Mouse (Mus musculus) frontal cortex, postnatal 36 days (tissue): Measurements from ENCODE around the gene Fgfr2.
A peak's percentile ranks its signal among the peaks of the same experiment; 100 is the strongest.

Source experiments
- DNase-seq, 2 experiments: peaks; one replicate each; pipeline ENCODE4 v3.0.0; 2022; ENCODE audit warnings: low spot score in 2 of 2

Gene Fgfr2

DNA sequence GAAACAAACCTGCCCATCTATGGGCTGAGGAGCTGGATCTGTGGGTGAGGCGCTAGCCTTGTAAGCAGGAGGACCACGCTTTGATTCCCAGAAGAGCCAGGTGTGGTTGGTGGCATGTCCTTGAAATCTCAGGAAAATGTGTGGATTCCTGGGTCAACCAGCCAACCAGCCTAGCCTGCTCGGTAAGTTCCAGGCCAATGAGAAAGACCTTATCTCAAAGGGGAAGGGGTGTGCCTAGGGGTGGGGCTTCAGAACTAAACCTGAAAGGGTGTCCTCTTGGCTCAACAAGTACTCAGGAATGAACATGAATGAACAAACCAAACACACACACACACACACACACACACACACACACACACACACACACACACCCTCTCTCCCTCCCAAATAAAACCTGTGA is 81.4 kb downstream of the Fgfr2 start:
- no peak for DNase-seq

GRCm38 (mm10) chr7:133040688-133041345 is 82.3 kb downstream of the Fgfr2 start:
- DNase-seq, result no peak

GRCm38 (mm10) chr7:133039556-133040255 is 83.4 kb downstream of the Fgfr2 start:
- DNase-seq, result peak; percentile 21 to 52

DNA sequence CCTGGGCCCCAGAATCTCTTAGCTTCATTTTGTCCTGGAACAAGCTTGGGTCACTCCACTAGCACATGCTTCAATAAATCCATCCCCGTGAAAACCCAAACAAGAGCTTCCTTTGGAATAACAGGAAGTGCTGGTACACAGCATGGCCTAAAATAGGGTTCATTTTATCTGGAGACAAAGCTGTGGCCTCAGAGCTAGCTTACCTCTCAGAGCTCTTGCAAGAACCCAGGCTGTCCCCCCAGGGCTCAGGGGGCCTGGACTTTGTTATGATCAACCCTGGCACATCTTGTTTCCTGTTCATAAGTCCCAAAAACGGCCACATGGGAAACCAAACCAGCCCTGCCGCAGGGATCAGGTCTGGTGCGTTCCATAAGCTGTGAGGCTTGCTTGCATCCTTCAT is 85.5 kb downstream of the Fgfr2 start:
- no peak for DNase-seq

GRCm38 (mm10) chr7:133037217-133037616 is 85.9 kb downstream of the Fgfr2 start:
- DNase-seq, result no peak

- no peak for DNase-seq
These were observed 87.2 kb downstream of the Fgfr2 start for GRCm38 (mm10) chr7:133035901-133036300.

DNA sequence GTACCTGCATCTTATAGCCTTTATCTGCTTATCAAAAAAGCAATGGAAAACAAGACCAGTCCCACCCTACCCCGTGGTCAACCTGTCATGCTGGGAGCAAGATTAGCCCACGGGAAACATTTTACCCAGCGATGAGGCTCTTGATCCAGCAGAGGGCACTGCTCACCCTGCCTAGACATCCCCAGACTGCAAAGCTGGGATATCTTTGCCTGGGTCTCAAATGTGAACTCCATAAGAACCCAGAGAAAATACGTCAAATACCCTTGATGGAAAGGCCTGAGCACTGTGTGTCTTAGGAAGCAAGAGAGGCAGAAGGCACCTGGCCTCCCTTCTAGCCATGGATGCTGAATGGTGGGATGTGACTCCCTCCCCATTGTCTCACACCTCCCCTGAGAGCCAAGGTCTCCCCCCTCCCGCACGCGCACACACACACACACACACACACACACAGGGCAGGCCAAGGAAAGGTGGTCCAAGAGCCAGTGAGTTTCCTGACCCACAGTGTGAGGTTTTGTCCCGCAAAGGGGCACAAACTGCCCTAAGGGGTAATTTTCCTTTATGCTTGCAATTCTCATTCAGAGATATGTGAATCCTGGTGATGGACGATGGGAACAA is 90.5 kb downstream of the Fgfr2 start:
- peak; percentile 54 to 72 for DNase-seq

- no peak for DNase-seq
These were observed 93.6 kb downstream of the Fgfr2 start for GRCm38 (mm10) chr7:133029496-133030047.

DNA sequence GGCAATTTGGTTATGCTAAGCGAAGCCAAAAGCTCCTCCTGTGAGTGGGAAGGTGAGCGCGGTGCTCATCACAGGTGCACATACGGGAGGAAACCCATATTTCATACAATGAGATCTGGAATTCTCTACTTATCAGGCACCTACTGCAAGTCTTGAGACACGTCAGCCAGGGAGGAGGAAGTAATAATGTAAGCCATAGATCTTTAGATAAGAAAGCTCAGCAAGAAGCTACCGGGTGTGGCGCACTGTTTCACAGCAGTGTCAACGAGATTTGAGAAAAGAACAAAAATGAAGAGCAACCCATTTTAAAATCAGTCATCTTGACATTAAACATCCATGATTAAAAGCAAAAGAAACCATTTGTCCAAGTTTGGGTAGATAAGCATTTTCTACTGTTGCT is 94.1 kb downstream of the Fgfr2 start:
- DNase-seq, result no peak

DNA sequence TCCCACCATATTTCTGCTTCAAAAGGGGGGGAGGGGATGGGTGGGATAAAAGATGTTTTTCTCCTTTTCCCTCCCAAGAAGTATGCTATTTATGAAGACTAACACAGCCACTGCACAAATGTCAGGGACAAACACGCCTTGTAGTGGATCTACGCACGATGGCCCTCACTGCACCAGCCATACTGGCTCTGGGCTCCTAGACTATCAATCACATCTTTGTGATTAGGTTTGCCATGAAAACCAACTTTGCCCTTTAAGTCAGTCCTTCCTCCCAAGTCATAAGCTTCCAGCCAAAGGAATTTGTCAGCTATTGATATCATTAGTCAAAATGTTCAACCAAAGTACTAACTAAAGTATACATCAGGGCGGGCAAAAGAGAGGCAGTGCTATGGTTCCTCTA is 95.2 kb downstream of the Fgfr2 start:
- DNase-seq, result no peak

GRCm38 (mm10) chr7:133024694-133025093 is 98.5 kb downstream of the Fgfr2 start:
- DNase-seq, result no peak

DNA sequence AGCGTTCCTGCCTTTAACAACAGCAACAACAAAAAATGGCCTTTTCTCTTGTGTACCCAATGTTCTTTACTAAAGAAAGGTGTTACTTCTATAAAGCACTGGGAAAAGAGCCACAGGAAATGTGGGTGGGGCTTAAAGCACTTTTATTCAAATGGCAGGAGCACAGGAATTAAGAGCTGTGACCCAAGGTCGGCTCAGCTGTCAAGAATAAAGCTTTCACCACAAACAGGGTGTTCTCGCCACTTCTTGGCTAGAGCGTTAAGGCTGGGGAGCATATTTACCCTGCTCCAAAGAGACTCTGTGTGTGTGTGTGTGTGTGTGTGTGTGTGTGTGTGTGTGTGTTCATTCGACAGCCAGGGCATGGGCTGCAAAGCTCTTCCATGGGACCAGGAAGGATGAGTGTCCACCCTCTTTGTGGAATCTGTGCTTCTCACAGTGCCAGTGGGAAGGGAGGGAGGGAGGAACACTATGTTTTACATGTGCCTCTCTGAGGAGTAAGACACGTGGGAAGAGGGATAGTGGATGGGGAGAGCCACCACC is 103.6 kb downstream of the Fgfr2 start:
- DNase-seq, result no peak

DNA sequence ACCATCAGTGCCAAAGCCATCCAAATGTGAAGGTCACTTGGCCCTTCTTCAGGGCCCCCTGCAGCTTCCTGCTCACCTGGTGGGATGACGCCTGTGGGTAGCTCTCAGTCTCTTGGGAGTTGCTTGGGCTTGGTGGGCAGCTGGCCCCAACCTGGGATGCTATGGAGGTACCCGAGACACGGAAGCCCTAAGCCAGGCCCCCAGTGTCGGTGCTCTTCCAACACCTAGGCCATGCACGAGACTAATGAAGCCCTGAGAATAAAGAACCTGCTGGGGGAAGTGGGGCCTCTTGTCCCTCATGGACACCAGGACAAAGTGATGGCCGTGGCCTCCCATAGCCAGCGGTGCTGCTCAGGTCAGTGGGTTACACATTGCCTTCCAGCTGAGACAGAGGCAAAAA is 104.2 kb downstream of the Fgfr2 start:
- no peak for DNase-seq

DNA sequence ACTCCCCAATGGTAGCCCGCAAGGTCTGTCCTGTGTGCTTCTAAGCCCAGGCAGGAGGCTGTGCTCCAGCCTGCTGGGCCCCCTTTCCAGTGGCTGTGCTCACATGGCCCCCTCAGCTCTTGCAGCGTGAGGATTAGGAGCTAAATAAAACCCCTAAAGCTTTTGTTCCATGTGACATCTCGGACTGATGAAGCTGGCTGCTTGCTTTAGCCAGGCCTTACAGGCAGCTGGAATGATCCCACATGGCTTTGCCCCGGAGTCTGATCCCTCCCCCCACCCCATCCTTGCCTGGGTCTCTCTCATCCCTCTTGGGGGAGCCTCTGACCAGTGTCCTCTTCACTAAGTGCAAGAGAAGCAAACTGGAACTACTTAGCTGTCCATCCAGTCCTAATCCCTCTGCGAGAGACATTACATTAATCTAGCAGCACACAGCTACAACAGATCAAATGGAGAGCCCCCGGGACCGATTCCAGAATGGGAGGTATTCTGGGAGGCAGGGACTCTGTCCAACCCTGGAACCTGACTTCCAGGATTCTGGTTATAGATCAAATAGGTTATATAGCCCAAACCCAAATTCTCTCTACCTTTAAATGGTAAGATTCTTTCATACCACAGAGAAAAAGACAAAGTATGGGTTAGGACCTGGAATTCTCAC is 107.6 kb downstream of the Fgfr2 start:
- no peak for DNase-seq

- DNase-seq, result no peak
These were observed 108.5 kb downstream of the Fgfr2 start for GRCm38 (mm10) chr7:133014631-133015030.

DNA sequence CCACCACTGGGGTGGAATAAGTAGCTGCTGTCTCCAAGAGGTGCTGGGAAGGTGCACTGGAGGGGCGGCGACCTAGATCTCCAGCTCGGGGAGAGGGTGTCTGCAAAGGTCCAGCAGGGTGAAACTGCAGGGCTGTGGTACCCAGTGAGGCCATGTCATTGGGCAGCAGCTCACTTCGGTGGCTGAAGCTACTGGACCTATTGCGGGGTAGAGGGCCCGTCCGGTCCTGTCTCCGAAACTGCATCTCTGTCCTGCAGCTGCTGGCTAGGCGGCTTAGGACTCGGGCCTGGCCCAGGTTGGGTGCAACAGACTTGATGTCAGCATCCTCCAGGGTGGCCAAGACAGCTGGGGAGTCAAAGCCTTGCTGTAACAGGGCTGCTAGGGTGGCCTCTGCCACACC is 109.2 kb downstream of the Fgfr2 start:
- DNase-seq, result no peak

DNA sequence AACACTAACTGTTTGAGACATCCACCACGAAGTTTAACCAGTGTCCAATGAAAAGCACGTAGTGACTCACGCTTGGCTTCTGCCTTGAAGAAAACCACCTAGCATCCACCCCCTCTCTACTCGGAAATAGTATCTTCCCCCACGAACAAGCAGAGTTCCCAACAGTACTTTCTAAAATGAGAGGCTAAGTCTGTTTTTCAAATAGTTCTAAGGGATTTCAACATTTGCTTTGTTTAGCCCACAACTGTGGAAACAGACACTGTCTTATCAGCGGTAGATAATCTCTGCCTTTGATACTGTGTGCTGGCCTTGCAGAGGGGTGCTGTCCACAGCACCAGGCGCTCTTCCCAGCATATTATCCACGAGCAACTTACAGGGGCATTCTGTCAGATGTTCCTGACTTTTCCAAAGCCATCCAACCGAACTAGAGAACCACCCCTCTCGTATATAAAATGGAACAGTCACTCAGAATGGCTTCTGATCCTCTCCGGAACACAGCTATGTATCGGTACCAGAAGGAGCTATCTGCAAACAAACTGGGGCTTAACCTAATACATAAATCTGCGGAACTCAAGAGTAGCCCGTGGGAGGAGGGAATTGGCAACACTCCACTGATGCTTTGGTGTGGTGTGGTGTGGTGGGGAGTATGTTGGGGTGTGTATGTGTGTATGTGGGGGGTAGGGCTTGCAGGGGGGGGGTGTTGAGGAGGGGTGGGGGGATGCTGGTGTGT is 110.3 kb downstream of the Fgfr2 start:
- DNase-seq, result peak; percentile 50 to 70

DNA sequence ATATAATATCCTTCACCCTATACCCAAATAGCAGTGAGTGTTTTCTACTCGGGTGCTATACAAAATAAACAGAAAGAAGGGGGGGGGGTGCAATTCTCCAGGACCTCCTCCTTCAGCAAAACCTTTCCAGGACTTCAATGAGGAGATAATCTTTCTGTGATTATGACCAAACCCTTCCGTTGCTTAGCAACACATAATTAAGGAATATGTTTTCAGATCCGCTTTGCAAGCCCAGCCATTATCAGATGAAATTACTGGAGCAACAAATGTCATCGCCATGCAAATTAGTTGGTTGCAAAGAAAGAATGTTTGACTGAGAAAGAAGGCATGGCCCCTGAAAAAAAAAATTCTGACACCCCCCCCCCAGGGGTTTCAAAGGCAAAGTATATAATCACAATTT is 111.5 kb downstream of the Fgfr2 start:
- DNase-seq, result no peak

GRCm38 (mm10) chr7:133011191-133011590 is 112.0 kb downstream of the Fgfr2 start:
- peak; percentile 28 to 36 for DNase-seq

DNA sequence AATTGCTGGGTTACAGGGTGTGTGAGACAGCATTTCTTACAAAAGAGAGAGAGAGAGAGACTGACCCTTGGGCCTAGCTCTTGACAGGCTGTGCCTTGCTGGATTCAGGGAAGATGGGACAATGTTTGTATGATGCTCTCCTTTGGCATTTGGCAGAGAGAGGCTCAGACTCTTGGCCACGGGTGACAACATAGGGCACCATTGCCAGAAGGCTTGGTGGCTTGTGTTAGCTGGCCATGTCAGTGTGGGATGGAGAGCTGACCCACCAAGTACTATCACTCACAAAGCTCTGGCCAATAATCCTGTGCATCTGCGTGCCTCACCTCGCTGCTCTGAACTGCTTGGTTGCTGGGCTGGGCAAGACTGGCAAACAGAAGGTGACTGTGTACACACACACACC is 112.7 kb downstream of the Fgfr2 start:
- DNase-seq, result no peak

DNA sequence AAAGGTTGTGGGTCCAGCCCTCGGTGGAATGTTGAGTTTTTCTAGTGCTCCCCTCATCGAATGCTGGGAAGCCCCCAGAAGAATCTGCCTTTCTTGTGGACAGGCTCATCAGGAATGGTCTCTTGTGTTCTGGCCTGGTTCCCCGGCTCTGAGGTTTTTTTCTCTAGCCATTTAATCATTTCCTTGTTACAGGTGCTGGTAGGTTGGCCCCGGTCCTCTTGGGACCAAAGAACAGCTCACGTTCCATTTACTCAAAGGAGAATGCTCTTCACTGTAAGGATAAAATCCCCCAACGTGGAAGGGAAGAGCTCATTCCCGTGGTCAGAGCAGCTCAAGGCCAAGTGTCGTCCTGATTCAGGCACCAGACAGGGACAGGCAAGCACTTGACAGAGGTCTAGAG is 113.5 kb downstream of the Fgfr2 start:
- DNase-seq, result no peak
